Mouse (Mus musculus) layer of hippocampus, postnatal 10 days (tissue): ENCODE data around the gene Edil3. TPM values are rescaled to one million over a fixed set of nuclear protein-coding genes. Genes with fewer than 3 reads are reported as not detected.

Experiments
- DNase-seq, 2 experiments: peaks; one replicate each; pipeline ENCODE4 v3.0.0; 2021; ENCODE audit warnings: low spot score in 2 of 2
- total RNA-seq, 2 experiments: library from RNA; stranded (reverse); gene quantifications; 2 replicates each; pipeline ENCODE4 v1.2.3; 2021

Edil3 gene
- total RNA-seq, 2 experiments from 2014 or later, result 46.7 to 49.8 TPM

DNA sequence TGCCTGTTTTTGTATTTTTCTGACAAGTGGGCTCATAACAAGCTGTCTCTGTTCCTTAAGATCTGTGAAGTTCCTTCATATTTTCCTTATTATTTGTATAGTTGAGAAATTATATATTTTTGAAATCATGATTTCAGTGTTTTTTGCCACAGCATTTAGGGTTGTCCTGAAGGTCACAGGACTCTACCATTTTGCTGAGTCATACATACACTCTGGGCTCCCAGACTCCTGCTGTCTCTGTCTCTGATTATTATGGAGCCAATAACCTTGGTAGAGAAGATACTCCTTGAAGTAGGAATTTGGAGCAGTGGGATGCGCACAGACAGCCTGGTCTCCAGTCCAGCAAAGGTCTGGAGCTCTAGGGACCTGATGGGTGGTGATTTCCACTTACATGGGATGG, 416.8 kb downstream of the Edil3 start:
- DNase-seq, result no peak

DNA sequence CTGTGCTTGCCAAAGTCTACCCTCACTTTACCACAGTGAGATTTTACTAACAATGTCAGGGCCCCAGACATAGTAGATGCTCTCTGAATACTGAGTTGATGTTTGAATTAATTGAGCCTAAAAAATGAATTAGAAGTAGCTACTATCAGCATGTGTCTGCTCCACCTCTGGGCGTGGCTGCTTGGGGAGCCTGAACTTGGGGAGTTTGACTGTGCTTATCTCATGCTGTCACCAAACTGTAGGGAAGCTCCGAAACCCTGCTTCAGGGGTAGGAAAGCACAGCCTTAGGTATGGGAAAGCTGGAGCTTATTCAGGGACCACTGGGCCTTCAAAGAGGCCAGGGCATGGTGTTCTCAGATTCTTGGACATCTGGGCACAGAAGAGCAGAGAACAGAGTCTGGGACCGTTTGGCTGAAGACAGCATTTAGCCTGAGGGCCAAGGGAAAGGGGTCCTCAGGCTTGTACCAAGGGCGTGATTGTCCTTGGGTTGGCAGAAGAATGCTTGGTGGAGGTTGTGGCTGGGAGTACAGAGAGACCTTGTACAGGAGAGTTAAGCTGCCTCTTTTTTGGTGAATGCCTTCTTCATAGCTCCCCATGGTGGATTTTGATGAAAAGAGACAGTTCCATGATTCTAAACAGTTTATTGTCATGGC, 432.8 kb downstream of the Edil3 start:
- no peak for DNase-seq

DNA sequence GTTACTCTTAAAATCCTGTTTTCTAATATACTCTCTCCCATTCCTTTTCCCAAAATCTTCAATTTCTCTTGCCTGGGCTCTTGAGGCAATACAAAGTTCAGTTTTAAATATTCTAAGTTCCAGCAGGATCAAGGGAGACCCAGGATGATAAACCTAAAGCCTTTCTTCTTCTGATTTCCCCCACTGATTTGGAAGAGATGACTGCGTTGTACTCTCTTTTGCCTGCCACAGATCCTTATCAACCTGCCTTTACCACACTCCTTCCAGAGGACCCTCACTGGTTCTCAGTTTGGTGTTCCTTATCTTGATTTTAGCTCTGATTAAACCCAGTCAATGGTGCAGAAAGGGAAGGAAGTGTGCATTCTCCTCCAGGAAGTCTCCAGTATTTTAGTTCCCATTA, 435.6 kb downstream of the Edil3 start:
- DNase-seq, result no peak

DNA sequence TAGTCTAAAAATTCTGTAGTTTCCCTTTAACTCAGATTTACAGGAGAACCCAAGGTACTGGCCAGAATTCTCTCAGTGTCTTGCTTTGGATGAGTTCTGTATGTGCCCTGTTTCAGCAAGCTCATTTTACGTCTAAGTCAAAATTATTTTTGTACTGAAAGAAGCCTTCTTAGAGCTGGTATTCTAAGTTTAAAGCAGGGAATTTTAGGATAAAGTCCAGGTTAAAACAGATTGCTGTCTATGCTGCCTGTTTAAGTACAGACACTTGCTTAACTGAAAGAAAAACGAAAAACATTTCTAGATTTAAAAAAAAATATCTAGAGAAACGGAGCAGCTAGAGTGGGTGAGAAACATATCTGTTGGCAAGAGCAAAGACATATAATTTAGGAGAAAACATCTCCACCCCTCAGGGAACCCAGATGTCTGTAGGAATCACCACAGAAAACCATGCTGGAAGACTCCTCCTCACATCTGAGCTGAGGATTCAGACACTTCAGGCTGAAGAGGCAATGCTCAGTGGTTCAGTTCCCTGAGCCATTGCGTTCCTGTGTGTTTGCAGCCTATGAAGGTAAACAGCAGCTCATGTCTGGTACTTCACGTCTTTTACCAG, 465.5 kb downstream of the Edil3 start:
- no peak for DNase-seq

DNA sequence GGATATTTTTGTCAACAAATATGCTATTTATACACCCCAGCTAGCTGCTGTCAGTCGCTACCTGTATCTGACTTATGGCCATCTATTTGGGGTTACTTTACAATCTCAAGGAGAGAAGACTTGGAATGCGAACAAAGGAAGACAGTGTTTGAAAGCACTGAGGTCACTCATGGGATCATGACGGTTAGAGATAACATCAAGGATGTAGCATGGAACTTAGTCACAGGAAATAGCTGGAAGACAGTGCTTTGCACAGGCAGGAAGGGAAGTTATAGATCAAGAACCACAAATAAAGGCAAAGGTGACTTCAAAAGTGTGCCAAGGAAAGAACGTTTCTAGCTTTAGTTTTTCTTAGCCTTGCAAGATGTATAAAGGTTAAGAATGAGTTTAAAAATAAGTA, 466.9 kb downstream of the Edil3 start:
- DNase-seq, result no peak

DNA sequence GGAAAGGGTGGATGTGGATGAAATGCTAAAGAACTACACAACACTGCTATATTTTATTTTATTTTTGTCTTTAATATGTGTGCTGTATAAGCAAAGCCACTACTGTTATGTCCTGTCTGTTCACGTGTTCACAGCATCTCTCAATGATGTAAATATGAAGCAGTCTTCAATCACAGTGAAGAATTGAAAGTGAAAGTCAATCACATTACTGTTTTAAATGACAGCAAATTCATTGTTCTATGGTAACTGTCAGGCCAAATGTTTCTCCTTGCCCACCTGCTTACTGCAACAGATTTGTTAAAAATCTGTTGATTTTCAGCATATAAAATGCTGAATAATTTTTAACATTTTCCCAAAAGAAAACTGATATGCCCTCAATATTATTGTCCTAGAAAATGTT, 499.9 kb downstream of the Edil3 start:
- DNase-seq, result no peak

DNA sequence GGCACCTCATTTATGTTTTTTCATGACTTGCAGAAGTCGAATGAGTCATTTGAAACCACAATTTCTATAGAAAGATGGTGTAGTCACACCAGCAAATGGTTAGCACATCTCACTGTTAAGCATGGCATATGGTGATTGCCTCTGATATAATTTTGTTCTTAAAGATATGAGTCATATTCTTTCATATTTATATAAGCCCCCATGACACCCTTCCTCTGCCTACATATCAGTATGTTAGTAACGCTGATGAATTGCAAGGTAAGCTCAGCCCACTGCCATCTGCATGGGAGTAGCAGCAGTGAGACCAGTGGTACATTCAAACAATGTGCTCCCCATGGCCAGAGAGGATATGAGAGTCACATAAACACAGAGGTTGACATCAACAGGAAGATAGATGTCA, 503.0 kb downstream of the Edil3 start:
- no peak for DNase-seq

DNA sequence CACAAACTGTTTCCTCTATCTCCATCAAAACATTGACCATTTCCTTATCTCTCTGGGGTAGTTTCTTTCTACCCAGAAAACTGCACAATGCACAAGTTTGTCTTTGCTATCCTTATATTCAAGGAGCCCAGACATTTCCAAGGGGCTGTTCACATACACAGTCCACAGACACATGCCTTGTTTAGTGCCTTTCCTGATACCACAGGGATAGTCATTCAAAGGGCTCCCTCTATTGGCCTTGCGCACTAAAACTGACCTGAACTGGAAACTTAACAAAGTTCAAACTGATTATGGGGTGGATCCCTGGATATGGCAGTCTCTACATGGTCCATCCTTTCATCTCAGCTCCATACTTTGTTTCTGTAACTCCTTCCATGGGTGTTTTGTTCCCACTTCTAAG, 513.2 kb downstream of the Edil3 start:
- DNase-seq, result no peak

DNA sequence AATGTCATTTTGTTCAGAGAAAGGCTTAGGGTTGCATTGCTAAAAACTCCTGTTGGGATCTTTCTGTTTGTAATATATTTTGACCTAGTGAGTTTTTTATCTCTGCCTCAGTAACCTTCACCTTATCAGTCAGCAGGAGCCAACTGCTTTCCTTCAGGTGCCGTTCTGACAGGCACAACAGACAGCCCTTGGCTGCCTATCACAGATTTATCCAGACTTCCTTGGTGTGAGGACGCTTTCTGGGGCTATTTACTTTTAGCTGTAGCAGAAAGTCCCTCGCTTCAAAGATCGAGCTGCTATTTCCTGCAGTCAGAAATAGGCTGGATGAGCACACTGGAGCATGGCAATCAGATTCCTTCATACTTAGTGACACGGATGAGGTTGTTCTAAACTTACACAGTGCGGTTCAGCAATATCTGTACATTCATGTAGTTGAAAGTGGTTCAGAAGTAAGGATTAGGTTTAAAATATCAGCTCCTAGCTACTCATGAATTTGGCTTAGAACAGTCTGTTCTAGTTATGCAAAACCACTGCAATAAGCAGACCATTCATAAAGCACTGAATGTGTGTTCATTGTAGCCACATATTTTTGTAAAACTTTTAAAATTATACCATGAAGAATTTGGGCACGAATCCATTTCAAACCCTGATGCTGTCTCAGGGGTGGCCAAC, 514.8 kb downstream of the Edil3 start:
- DNase-seq, result no peak

DNA sequence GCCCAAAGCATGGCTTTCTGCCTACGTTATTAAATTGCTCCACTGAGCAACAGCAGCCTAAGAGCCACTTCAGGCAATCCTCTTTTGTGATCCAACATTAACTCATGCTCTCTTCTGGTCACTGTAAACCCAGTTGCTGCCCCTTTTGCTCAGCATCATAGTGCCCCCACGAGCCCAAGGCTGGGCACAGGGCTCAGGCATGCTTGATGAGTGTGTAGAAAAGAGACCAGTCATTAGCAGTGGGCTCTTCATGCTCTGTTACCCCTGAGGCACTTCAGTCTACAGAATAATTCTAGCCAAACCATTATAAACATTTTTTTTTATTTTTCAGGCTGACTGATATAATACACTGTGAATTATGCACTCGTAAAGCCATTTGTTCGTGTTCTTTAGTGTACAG, 517.8 kb downstream of the Edil3 start:
- DNase-seq, result peak; percentile 18 to 23

DNA sequence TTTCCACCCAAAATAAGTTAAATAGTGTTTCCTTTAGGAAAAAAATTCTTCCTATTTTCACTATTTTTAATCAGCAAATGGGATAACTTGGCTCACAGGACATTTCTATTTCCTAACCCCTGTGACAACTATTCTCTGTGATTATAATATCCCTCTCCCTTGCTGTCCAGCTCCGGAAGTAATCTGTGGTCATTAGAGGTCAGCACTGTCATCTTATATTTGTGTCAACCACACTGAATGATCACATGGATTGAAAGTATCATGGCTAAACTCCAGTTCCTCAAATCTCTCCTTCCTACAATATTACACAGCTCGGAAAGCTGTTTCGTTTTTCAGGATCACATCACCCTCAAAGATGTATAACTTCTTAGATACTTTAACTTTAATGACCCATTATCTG, 518.5 kb downstream of the Edil3 start:
- no peak for DNase-seq

DNA sequence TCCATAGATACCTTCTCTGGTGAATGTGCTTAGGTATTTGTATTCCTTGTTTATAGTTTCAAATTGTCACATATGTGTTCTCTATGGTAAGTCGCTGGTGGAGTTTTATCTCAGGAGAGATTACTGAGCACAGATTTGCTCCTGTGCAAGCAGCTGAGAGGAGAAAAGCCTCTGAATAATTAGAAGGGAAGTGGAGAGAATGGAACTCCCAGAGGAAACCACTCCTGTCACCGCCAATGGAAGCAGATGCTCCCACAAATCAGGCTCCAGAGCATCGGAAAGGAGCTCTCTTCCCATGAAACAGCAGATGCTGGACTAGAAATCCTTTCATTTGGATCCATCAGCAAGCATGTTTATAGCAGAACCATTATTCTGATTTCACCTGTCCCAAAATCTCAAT, 534.0 kb downstream of the Edil3 start:
- DNase-seq, result peak; percentile 9 to 18

DNA sequence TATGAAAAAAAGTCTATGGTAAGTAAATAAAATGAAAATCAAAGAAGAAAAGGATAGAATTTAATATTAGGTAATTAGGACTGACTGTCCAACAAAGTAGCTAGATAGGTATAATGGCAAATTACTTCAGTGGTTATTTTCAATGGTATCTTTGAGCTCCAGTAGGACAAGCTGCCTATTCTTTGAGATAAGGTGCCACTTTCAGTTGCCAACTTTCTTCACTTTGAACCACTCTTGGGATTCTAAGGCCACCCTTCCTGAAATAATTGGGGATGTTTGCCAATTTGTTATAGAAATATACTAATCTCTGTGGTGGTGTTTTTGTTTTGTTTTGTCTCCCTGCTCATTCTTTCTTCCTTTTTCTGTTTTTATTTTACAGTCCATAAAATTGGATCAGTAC, 537.1 kb downstream of the Edil3 start:
- DNase-seq, result no peak

DNA sequence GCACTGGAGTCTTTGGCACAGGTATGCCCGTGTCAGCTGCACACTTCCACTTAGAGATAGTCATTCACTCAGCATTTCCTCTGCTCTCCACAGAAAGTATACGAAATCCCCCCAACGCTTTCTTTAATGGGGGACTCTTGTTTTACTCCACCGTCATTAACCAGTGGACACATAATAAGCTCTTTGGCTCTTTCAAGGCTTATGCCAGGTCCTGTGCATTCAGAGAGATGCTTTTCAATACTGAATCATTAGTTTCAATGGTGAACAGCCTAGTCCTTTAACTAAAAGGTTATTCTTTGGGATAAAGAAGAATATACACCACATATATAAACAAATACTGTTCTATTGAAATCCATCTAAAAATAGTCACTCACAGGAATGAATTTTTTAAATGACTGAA, 541.0 kb downstream of the Edil3 start:
- DNase-seq, result no peak

DNA sequence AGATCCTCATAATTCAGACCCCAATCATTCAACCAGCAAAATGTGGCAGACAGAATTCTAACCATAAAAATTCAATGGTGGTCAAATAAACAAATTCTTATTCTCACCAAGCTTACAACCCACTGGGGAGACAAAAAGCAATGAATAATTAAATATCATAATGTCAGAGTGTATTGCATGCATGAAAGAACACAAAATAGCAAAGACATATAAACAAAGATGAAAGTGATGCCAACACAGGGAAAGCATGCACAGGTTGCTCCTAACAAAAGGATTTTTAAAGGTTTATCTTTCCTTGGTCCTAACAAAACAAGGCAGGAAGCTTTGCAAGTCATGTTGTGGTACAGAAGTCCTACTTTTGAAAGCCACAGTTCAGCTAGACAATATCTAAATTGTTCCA, 550.0 kb downstream of the Edil3 start:
- DNase-seq, result no peak

DNA sequence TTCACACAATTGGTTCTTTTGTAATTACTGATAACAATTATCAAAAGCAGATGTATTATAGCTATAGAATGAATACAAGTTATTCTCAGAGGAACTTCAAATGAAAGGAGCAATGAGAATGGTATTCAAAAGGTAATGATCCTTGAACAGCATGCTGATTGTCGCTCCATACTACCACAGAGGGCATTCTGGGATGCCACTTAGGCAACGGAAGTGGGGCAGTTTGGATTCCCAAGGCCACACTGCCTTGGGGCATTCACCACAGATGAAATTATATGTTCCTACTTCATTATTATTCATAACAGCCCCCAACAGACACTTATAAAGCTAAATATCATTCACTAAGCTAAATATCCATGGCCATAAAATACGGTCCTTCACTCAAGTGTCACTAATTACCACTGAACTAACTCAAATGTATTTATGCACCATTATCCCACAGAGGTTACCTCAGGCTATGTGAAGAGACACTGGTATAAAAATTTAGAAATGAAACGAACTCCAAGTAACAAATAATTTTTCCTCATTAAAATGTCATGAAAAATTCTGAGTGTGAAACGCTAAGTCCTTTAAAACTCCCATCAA, 550.5 kb downstream of the Edil3 start:
- no peak for DNase-seq
